Mouse (Mus musculus) leukemia stem cell, adult 10-12 weeks (primary cell): ENCODE results near the gene Tnrc18. TPM values are rescaled to one million over a fixed set of nuclear protein-coding genes. Genes with fewer than 3 reads are reported as not detected.

Source experiments
- polyA plus RNA-seq: library from polyadenylated mRNA; stranded (reverse); fragments of >175 nt; gene quantifications from 2 replicates; pipeline ENCODE4 v1.2.3, GENCODE M21; 2012; ENCODE audit warnings: low replicate concordance

The Tnrc18 gene
- 56.3 and 75.5 TPM in 2 replicates for polyA plus RNA-seq

GRCm38 (mm10) chr5:142817524-142818434, at the start of gene Tnrc18:
Gene Tnrc18, minus strand, starts transcription at chr5:142817662.

GRCm38 (mm10) chr5:142692248-142692647, 125.2 kb downstream of the Tnrc18 start, which contains the start of gene Slc29a4:
Gene Slc29a4, plus strand, starts transcription at chr5:142692512.

Other genes starting within 250 kb of the Tnrc18 start
- not detected in 2 replicates for gene Mmd2, start 208.9 kb downstream of the Tnrc18 start, polyA plus RNA-seq
- gene Wipi2, start 190.0 kb downstream of the Tnrc18 start, polyA plus RNA-seq = 25.8 and 28.2 TPM in 2 replicates
- gene Slc29a4, start 125.2 kb downstream of the Tnrc18 start, polyA plus RNA-seq = 3.0 and 3.8 TPM in 2 replicates
- gene Fbxl18, start 77.8 kb upstream of the Tnrc18 start, polyA plus RNA-seq = 8.5 and 21.1 TPM in 2 replicates
- gene Actb, start 89.1 kb upstream of the Tnrc18 start, polyA plus RNA-seq = 500 and 5,139 TPM in 2 replicates
- 23.6 and 34.0 TPM in 2 replicates for gene Fscn1, start 142.7 kb upstream of the Tnrc18 start, polyA plus RNA-seq